9 mouse cellular contexts compared by ENCODE assay signal in genomic region chr15:5108655-5109040, GRCm38 (mm10). TPM values are rescaled to one million over a fixed set of nuclear protein-coding genes. Genes with fewer than 3 reads are reported as not detected.
DNase-seq lines count a peak whose midpoint lies in the region; ATAC-seq lines count a peak whose summit lies in the region.
"Had no signal": no experiment of that assay in that cellular context is flagged by ENCODE, and none has a peak within 500 bp of the region (broad histone marks: within the 10 kb centered on the region; RNA-seq: fewer than 3 reads in every experiment).

No protein-coding gene starts in this region.

- peak overlapping the region; percentile 60 for H3K4me2 ChIP-seq in liver, embryonic 12.5 days
- peak overlapping the region; percentile 55 for H3K4me2 ChIP-seq in stomach, embryonic 16.5 days (ENCODE audit: low read depth, low read length)
- H3K4me2 ChIP-seq in midbrain, embryonic 14.5 days (ENCODE audit: low read length), result no peak overlapping the region

- H3K27ac ChIP-seq in liver, embryonic 12.5 days, result no peak overlapping the region
- no peak overlapping the region; the same call in 1 of the 2 replicates for H3K27ac ChIP-seq in stomach, embryonic 16.5 days (ENCODE audit: low read length)
- H3K27ac ChIP-seq in midbrain, embryonic 14.5 days (replicated peaks; ENCODE audit: low read depth, low read length), result no peak overlapping the region

- no peaks in the 10 kb centered on the region for H3K9me3 ChIP-seq in liver, embryonic 12.5 days (replicated peaks)
- H3K9me3 ChIP-seq in stomach, embryonic 16.5 days (replicated peaks; ENCODE audit: control insufficient read depth, low read length), result no peaks in the 10 kb centered on the region
- H3K9me3 ChIP-seq in midbrain, embryonic 14.5 days (ENCODE audit: control insufficient read depth, low read length), result no peaks in the 10 kb centered on the region

- no peaks in the 10 kb centered on the region for H3K36me3 ChIP-seq in liver, embryonic 12.5 days
- H3K36me3 ChIP-seq in stomach, embryonic 16.5 days (ENCODE audit: control insufficient read depth, insufficient read depth, low read length), result no peaks in the 10 kb centered on the region
- H3K36me3 ChIP-seq in midbrain, embryonic 14.5 days (ENCODE audit: control insufficient read depth, insufficient read depth, low read length), result no peaks in the 10 kb centered on the region

- peak; percentile 11 for DNase-seq in heart, adult 8-10 months (ENCODE audit: low spot score)
- DNase-seq in heart, postnatal 25 days (ENCODE audit: low spot score), result no peak
- peak; percentile 9 for DNase-seq in thymus, postnatal 14 days
- no peak for DNase-seq in thymus, postnatal 36 days
- no peak for DNase-seq in midbrain, embryonic 14.5 days
- no peak for DNase-seq in layer of hippocampus, postnatal 10 days (ENCODE audit: low spot score in 2 of 2)
- DNase-seq: cerebellum, adult 11 months had no signal

- intact Hi-C loops in heart, postnatal 25 days (cut with DNase I), result loop anchor here (5.0 kb wide), 1 partner anchor 34 kb away; the partner anchor contains the start of gene Prkaa1

- H3K27me3 ChIP-seq in liver, embryonic 12.5 days (replicated peaks), result peaks cover 31% of the 10 kb centered on the region
- H3K27me3 ChIP-seq in stomach, embryonic 16.5 days (ENCODE audit: control insufficient read depth, insufficient read depth, low read length), result no peaks in the 10 kb centered on the region
- H3K27me3 ChIP-seq in midbrain, embryonic 14.5 days (ENCODE audit: control insufficient read depth, insufficient read depth, low read length), result no peaks in the 10 kb centered on the region

- ATAC-seq in liver, embryonic 12.5 days, result no peak
- ATAC-seq in stomach, embryonic 16.5 days (ENCODE audit: insufficient read depth, low FRiP score), result no peak
- ATAC-seq in midbrain, embryonic 14.5 days (ENCODE audit: low FRiP score, low TSS enrichment), result no peak

- H3K9ac ChIP-seq in liver, embryonic 12.5 days, result no peak overlapping the region
- H3K9ac ChIP-seq in stomach, embryonic 16.5 days (ENCODE audit: low read length), result no peak overlapping the region
- H3K9ac ChIP-seq in midbrain, embryonic 14.5 days (replicated peaks; ENCODE audit: low read length), result no peak overlapping the region

- peaks cover 22% of the 10 kb centered on the region for H3K4me1 ChIP-seq in liver, embryonic 12.5 days
- H3K4me1 ChIP-seq in stomach, embryonic 16.5 days (ENCODE audit: control insufficient read depth, insufficient read depth, low read length), result no peaks in the 10 kb centered on the region
- no peaks in the 10 kb centered on the region for H3K4me1 ChIP-seq in midbrain, embryonic 14.5 days (ENCODE audit: control insufficient read depth, insufficient read depth, low read length)

- H3K4me3 ChIP-seq in liver, embryonic 12.5 days, result peak overlapping the region; percentile 32; the same call in 1 of the 2 replicates
- H3K4me3 ChIP-seq in stomach, embryonic 16.5 days (replicated peaks; ENCODE audit: low read length), result no peak overlapping the region
- H3K4me3 ChIP-seq in midbrain, embryonic 14.5 days (replicated peaks; ENCODE audit: low read depth, low read length), result no peak overlapping the region

- WGBS in liver, embryonic 12.5 days (ENCODE audit: insufficient replicate concordance), result 47% methylated on average over 3 of the region's 3 CpGs
- 78% methylated on average over 3 of the region's 3 CpGs for whole genome bisulfite sequencing in stomach, embryonic 16.5 days
- 91% methylated on average over 3 of the region's 3 CpGs for WGBS in midbrain, embryonic 14.5 days

RNA-seq across cellular contexts. Expression of gene Card6, which starts 0.3 kb away (rescaled TPM):
- total RNA-seq in heart, adult 8-10 months (2022), result 1 to 10 TPM; 8.1 to 9.1 (median 8.7) TPM
- 1 to 10 TPM; 6.8 to 7.0 TPM for total RNA-seq in heart, postnatal 25 days (2021)
- polyA plus RNA-seq in liver, embryonic 12.5 days (2016; fragmentation: Nextera tagmentation; extraction: Ambion mirVana), result 0.85 and 1.0 TPM in 2 replicates
- polyA plus RNA-seq in stomach, embryonic 16.5 days (2015; fragmentation: Nextera tagmentation; extraction: Ambion mirVana), result 1.3 and 2.4 TPM in 2 replicates
- 0.36 and 0.86 TPM in 2 replicates for polyA plus RNA-seq in midbrain, embryonic 14.5 days (2014; fragmentation: Nextera tagmentation; extraction: Ambion mirVana)
- total RNA-seq in layer of hippocampus, postnatal 10 days (2021), result 1 to 10 TPM; 1.5 to 3.2 TPM

RNA-seq across cellular contexts. Expression of gene Rpl37, which starts 7.8 kb away (rescaled TPM):
- 100 to 1,000 TPM; 173 to 245 (median 203) TPM for total RNA-seq in heart, adult 8-10 months (2022)
- 100 to 1,000 TPM; 178 to 197 TPM for total RNA-seq in heart, postnatal 25 days (2021)
- polyA plus RNA-seq in liver, embryonic 12.5 days (2016; fragmentation: Nextera tagmentation; extraction: Ambion mirVana), result 532 and 540 TPM in 2 replicates
- 412 and 593 TPM in 2 replicates for polyA plus RNA-seq in stomach, embryonic 16.5 days (2015; fragmentation: Nextera tagmentation; extraction: Ambion mirVana)
- 446 and 522 TPM in 2 replicates for polyA plus RNA-seq in midbrain, embryonic 14.5 days (2014; fragmentation: Nextera tagmentation; extraction: Ambion mirVana)
- 100 to 1,000 TPM; 260 to 290 TPM for total RNA-seq in layer of hippocampus, postnatal 10 days (2021)

RNA-seq across cellular contexts. Expression of gene Prkaa1, which starts 35.0 kb away (rescaled TPM):
- 10 to 100 TPM; 12.1 to 14.4 (median 13.9) TPM for total RNA-seq in heart, adult 8-10 months (2022)
- total RNA-seq in heart, postnatal 25 days (2021), result 10 to 100 TPM; 12.8 to 15.2 TPM
- 21.3 and 22.3 TPM in 2 replicates for polyA plus RNA-seq in liver, embryonic 12.5 days (2016; fragmentation: Nextera tagmentation; extraction: Ambion mirVana)
- polyA plus RNA-seq in stomach, embryonic 16.5 days (2015; fragmentation: Nextera tagmentation; extraction: Ambion mirVana), result 24.2 and 25.1 TPM in 2 replicates
- polyA plus RNA-seq in midbrain, embryonic 14.5 days (2014; fragmentation: Nextera tagmentation; extraction: Ambion mirVana), result 14.9 and 19.7 TPM in 2 replicates
- total RNA-seq in layer of hippocampus, postnatal 10 days (2021), result 10 to 100 TPM; 19.9 to 21.3 TPM

RNA-seq across cellular contexts. Expression of gene C7, which starts 45.1 kb away (rescaled TPM):
- total RNA-seq in heart, adult 8-10 months (2022), result 1 to 10 TPM in 2 of 4 experiments, under 1 TPM in 2; 0.65 to 5.3 (median 2.5) TPM
- 1 to 10 TPM; 1.6 to 2.3 TPM for total RNA-seq in heart, postnatal 25 days (2021)
- polyA plus RNA-seq in liver, embryonic 12.5 days (2016; fragmentation: Nextera tagmentation; extraction: Ambion mirVana), result not detected in 2 replicates
- polyA plus RNA-seq in stomach, embryonic 16.5 days (2015; fragmentation: Nextera tagmentation; extraction: Ambion mirVana), result 0.05 TPM in 1 of 2 replicates, not detected in the other
- polyA plus RNA-seq in midbrain, embryonic 14.5 days (2014; fragmentation: Nextera tagmentation; extraction: Ambion mirVana), result 0.13 and 0.16 TPM in 2 replicates
- under 1 TPM; 0.11 to 0.18 TPM for total RNA-seq in layer of hippocampus, postnatal 10 days (2021)

Comparison
In these comparisons a context has a peak if more than half of its experiments do, and no peak if none do; other contexts are left out.
1. DNase-seq: peak in heart, adult 8-10 months (single experiment) and thymus, postnatal 14 days (single experiment); none in heart, postnatal 25 days (single experiment), thymus, postnatal 36 days (0 of 2), midbrain, embryonic 14.5 days (single experiment) and layer of hippocampus, postnatal 10 days (0 of 2).